Mouse (Mus musculus) liver, embryonic 13.5 days (tissue): ENCODE data around the gene Gm27027. TPM values are rescaled to one million over a fixed set of nuclear protein-coding genes. Genes with fewer than 3 reads are reported as not detected.

ENCODE experiments used
- ATAC-seq: fragments of 200-750 bp; cut with Nextera tagmentation; 2 replicates; pipeline ENCODE4 v1.8.0; 2017; ENCODE audit warnings: low read depth, mild to moderate bottlenecking, moderate number of reproducible peaks, moderate library complexity
- DNase-seq: peaks from one replicate; pipeline ENCODE4 v3.0.0; 2022
- H3K27ac ChIP-seq: fragments of 300-500 bp; sonication (generic); 2 replicates; pipeline ENCODE4 v1.5.1; 2015; ENCODE audit warnings: moderate library complexity, mild to moderate bottlenecking, inconsistent platforms
- H3K27me3 ChIP-seq: fragments of 300-500 bp; sonication (generic); 2 replicates; pipeline ENCODE4 v1.6.1; 2015; ENCODE audit warnings: mild to moderate bottlenecking, inconsistent platforms
- H3K36me3 ChIP-seq: fragments of 300-500 bp; sonication (generic); 2 replicates; pipeline ENCODE4 v1.6.1; 2015; ENCODE audit warnings: mild to moderate bottlenecking, inconsistent platforms
- H3K4me1 ChIP-seq: fragments of 300-500 bp; sonication (generic); replicated peaks from 2 replicates; pipeline ENCODE4 v1.6.1; 2015; ENCODE audit warnings: inconsistent platforms
- H3K4me2 ChIP-seq: fragments of 300-500 bp; sonication (generic); 2 replicates; pipeline ENCODE4 v1.6.1; 2015; ENCODE audit warnings: inconsistent platforms, mild to moderate bottlenecking, moderate library complexity
- H3K4me3 ChIP-seq: fragments of 300-500 bp; sonication (generic); replicated peaks from 2 replicates; pipeline ENCODE4 v1.5.1; 2015; ENCODE audit warnings: mild to moderate bottlenecking, inconsistent platforms
- H3K9ac ChIP-seq: fragments of 300-500 bp; sonication (generic); 2 replicates; pipeline ENCODE4 v1.6.1; 2015; ENCODE audit warnings: mild to moderate bottlenecking, inconsistent platforms
- H3K9me3 ChIP-seq: fragments of 300-500 bp; sonication (generic); replicated peaks from 2 replicates; pipeline ENCODE4 v1.6.1; 2016; ENCODE audit warnings: inconsistent platforms
- WGBS: fragments of 180-500 bp; shearing (Covaris S2); methylation state at CpG from one replicate; pipeline ENCODE4 v1.1.7; 2015; ENCODE audit not compliant: insufficient replicate concordance; 5-methylcytosine and 5-hydroxymethylcytosine counted together
- polyA plus RNA-seq: library from polyadenylated mRNA; unstranded; fragments of >200 nt; fragmentation: Nextera tagmentation; extraction: Ambion mirVana; gene quantifications from 2 replicates; pipeline ENCODE4 v1.2.1, GENCODE M21; 2015

The Gm27027 gene
- polyA plus RNA-seq, 1 experiment from 2014 or later, result not detected

DNA sequence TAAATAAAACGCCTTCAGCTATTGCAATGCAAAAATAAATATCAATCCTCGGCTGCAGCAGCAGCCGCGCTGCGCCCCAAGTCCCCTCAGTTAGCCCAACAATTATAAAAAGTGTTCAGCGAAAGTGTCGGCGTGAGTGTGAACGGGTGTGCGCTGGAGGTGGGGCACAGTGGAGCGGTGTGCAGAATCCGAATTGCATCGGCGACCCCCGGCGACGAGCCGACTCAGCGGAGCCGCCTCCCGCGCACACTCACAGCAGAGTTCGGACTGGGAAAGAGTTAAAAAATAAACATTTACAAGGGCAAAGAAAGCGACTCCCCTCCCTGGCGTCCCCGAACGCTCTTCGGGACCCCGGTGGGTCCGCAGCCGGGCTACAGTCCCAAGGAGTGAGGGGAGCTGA, 40.3 kb downstream of the Gm27027 start:
- H3K27ac ChIP-seq, result no peak overlapping the region
- peaks cover 3% of the 10 kb centered on the region for H3K4me1 ChIP-seq
- WGBS, result under 1% methylated on average over 31 of the region's 31 CpGs
- H3K9me3 ChIP-seq, result no peaks in the 10 kb centered on the region
- no peak for ATAC-seq
- H3K27me3 ChIP-seq, result peaks cover 75% of the 10 kb centered on the region
- peak overlapping the region; percentile 64 for H3K4me2 ChIP-seq
- peak overlapping the region; percentile 52; the same call in 1 of the 2 replicates for H3K9ac ChIP-seq
- H3K36me3 ChIP-seq, result no peaks in the 10 kb centered on the region
- peak overlapping the region; percentile 56 for H3K4me3 ChIP-seq
- DNase-seq, result no peak

DNA sequence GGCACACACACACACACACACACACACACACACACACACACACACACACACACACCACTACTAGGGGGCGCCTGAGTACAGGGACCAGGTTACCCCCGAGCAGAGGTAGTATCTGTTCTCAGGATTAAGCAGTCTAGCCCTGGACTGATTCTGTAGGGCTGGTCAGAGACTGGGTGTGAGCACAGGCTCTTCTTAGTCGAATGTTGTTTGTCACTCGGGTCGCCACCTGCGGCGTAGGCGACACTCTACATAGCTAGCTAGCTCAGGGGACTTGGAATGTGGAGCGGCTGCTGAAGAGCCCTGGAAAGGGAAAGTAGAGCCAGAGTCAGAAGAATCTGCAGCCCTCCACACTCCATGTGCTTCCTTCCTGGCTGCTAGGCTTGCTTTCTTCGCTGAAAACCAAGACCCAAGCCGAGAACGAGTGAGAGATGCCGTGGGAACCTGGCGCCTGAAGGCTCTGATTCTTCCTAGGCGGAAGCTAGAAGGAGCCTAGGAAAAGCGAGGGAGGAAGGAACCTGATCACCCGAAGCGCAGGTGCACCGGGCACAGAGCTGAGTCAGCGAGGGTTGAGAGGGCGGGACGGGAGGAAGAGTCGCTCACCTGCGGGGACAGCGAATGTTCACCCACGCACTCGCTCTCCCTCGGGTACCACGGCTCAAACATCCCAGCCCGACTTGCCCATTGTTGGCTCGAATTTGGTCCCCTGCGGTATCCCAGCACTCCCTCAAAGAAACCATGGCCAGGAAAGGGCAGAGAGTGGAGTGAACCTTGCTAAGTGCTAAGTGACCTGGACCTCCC, 41.2 kb downstream of the Gm27027 start:
- Histone ChIP-seq H3K4me3 (peak overlapping the region; percentile 56), H3K9ac (no peak overlapping the region), H3K4me2 (peak overlapping the region; percentile 64), H3K4me1 (peaks cover 3% of the 10 kb centered on the region), H3K27ac (no peak overlapping the region), H3K36me3 (no peaks in the 10 kb centered on the region), H3K27me3 (peaks cover 71% of the 10 kb centered on the region), H3K9me3 (no peaks in the 10 kb centered on the region)
- no peak for DNase-seq
- WGBS, result 1% methylated on average over 32 of the region's 32 CpGs
- ATAC-seq, result no peak

DNA sequence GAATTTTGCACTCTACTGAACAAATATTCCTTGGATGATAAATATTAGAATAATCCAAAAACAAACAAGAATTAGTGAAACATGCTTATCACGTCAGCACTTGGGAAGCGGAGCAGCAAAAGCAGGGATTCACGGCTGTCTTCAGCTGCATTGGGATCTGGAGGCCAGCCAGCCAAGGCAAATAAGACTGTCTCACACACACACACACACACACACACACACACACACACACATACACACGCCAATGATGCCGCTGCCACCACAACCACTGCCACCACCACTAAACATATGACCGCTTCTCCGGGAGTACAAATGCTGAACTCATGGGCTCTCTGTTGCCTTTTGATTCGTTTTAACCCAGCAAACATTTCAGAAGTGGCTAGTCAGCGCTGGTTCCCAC, 42.4 kb downstream of the Gm27027 start:
- H3K27ac ChIP-seq, result no peak overlapping the region
- ATAC-seq (no peak), DNase-seq (no peak)
- no peak overlapping the region for H3K9ac ChIP-seq
- no peak overlapping the region for H3K4me2 ChIP-seq
- no peaks in the 10 kb centered on the region for H3K36me3 ChIP-seq
- H3K4me3 ChIP-seq, result no peak overlapping the region
- peaks cover 3% of the 10 kb centered on the region for H3K4me1 ChIP-seq
- WGBS, result 70% methylated on average over 9 of the region's 9 CpGs
- no peaks in the 10 kb centered on the region; the same call in 1 of the 2 replicates for H3K9me3 ChIP-seq
- H3K27me3 ChIP-seq, result peaks cover 65% of the 10 kb centered on the region

DNA sequence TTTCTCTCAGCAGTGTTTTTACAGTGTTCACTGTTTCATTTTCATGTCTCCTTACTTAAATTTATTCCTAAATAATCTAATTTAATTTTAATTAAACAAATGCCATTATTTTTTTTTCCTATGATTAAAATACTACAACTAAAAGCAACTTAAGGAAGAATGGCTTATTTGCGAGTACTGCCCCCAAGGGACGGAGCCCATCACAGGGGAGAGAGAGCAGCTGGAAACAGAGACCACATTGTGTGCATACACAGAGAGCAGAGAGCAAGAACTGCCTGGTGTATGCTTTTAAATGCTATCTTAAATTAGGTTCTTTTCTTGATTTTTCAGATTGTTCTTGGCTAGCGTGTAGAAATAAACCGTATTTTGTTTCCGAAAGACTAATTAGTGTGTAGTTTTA, 49.2 kb downstream of the Gm27027 start:
- 54% methylated on average over 5 of the region's 5 CpGs for WGBS
- Histone ChIP-seq H3K4me1 (no peaks in the 10 kb centered on the region), H3K4me2 (no peak overlapping the region), H3K27ac (no peak overlapping the region), H3K4me3 (no peak overlapping the region), H3K9me3 (no peaks in the 10 kb centered on the region; the same call in 1 of the 2 replicates), H3K36me3 (no peaks in the 10 kb centered on the region), H3K27me3 (no peaks in the 10 kb centered on the region), H3K9ac (no peak overlapping the region)
- no peak for ATAC-seq
- no peak for DNase-seq

DNA sequence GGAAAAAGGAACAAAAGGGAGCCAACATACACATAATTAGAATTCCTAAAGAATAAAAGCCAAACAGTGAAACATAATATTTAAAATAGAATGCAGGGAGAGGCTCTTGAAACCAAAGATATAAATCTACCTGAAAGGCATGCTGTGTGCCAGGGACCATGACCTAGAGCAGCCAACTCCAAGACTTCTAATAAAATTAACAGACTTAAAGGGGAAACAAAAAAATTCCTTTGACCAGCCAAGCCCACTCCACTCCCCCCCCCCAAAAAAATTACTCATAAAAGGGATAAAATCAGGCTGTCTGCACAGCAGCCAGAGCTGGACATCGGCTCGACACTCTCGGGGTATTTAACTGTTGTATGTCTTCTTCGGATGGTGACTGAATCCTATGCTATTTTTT, 51.3 kb downstream of the Gm27027 start:
- no peaks in the 10 kb centered on the region for H3K36me3 ChIP-seq

DNA sequence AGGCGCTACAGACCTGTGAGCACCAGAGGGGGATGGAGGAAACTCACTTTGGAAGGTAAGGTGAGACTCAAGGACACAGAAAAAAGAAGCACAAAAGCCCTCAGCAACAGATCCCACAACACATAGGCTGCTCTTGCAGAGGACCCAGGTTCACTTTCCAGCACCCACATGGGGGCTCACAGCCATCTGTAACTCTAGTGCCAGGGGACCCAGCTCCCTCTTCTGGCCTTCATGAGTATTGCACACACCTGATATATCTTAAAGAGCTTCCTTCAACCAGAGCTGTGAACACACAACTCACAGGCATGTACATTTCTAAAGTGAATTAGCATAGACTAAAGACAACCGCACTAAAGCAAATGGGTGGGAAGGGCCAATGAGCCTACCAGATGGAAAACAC, 52.1 kb downstream of the Gm27027 start:
- no peaks in the 10 kb centered on the region for H3K4me1 ChIP-seq
- ATAC-seq (no peak), DNase-seq (no peak)
- H3K9me3 ChIP-seq, result no peaks in the 10 kb centered on the region; the same call in 1 of the 2 replicates
- no peak overlapping the region for H3K27ac ChIP-seq
- no peak overlapping the region for H3K4me3 ChIP-seq
- H3K9ac ChIP-seq, result no peak overlapping the region
- 66% methylated on average over 2 of the region's 2 CpGs for WGBS
- H3K4me2 ChIP-seq, result no peak overlapping the region
- H3K27me3 ChIP-seq, result no peaks in the 10 kb centered on the region
- no peaks in the 10 kb centered on the region for H3K36me3 ChIP-seq

More for the DNA sequence above, 51.3 kb downstream of the Gm27027 start:
- no peaks in the 10 kb centered on the region; the same call in 1 of the 2 replicates for H3K9me3 ChIP-seq
- H3K4me3 ChIP-seq, result no peak overlapping the region
- H3K9ac ChIP-seq, result no peak overlapping the region
- whole genome bisulfite sequencing, result 79% methylated on average over 4 of the region's 4 CpGs
- DNase-seq (no peak), ATAC-seq (no peak)
- H3K27me3 ChIP-seq, result no peaks in the 10 kb centered on the region
- no peaks in the 10 kb centered on the region for H3K4me1 ChIP-seq
- H3K4me2 ChIP-seq, result no peak overlapping the region
- no peak overlapping the region for H3K27ac ChIP-seq

DNA sequence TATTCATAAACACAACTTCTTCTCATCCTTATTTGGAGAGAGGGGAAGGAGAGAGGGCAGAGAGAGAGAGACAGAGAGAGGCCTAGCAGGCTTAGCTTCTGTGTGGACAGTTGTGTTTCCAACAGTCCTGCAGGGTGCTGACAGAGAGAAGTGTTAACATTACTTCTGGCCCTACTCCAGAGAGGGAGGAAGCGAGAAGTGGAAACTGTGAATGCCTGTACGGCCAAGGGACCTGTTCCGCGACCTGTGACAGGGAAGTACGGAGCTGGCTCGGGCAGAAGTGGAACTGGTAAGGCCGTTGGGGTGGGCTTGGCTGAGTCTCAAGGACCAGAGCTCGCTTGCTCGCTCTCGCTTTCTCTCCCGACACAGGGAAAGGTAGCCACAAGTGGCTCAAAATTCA, 54.5 kb downstream of the Gm27027 start:
- no peak overlapping the region for H3K4me3 ChIP-seq
- no peaks in the 10 kb centered on the region for H3K4me1 ChIP-seq
- ATAC-seq, result no peak
- 63% methylated on average over 11 of the region's 11 CpGs for WGBS
- no peak for DNase-seq
- H3K4me2 ChIP-seq, result no peak overlapping the region
- no peaks in the 10 kb centered on the region for H3K9me3 ChIP-seq
- no peak overlapping the region for H3K27ac ChIP-seq
- no peaks in the 10 kb centered on the region for H3K36me3 ChIP-seq
- H3K9ac ChIP-seq, result no peak overlapping the region
- no peaks in the 10 kb centered on the region for H3K27me3 ChIP-seq

DNA sequence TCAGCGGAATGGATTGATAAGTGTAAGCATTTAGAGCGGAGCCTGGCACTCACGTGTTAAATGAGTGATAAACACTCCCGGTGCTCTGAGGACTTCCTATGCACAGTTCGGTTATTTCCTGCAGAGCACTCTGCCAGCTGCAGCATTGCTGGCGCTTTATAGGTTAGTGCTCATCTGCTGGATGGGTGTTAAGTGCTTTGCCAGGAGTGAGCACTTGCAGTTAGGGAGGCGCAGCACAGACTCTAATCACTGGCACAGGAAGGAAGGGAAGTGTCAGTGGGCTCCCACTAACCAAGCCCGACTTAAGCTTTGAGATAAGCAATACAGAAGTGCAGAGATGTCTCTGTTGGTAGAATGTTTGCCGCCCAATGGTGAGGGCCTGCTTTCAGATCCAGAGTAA, 57.6 kb downstream of the Gm27027 start:
- Histone ChIP-seq H3K27me3 (no peaks in the 10 kb centered on the region), H3K4me1 (no peaks in the 10 kb centered on the region), H3K4me2 (no peak overlapping the region), H3K36me3 (no peaks in the 10 kb centered on the region), H3K27ac (no peak overlapping the region), H3K4me3 (no peak overlapping the region), H3K9me3 (no peaks in the 10 kb centered on the region), H3K9ac (no peak overlapping the region)
- 8% methylated on average over 9 of the region's 9 CpGs for WGBS
- ATAC-seq (no peak), DNase-seq (no peak)

DNA sequence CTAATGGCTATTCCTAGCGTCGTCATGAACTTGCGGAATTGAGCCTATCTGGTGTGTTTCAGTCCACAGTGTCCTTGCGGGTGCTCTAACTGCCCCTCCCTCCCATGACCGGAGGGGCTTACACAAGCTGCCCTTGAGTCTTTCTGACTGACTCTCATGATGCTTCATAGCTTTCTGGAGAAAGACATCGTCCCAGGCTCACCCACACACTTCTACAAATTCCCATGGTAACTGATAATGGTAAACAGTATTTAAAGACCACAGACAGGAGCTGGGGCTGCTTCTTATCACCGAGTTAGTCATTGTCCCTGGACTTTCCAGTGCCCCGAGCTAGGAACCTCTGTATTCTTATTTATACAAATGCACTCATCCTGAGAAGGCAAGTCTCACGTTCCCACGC, 67.3 kb downstream of the Gm27027 start:
- no peaks in the 10 kb centered on the region for H3K27me3 ChIP-seq
- H3K4me3 ChIP-seq, result no peak overlapping the region
- no peaks in the 10 kb centered on the region for H3K4me1 ChIP-seq
- no peak overlapping the region for H3K4me2 ChIP-seq
- no peak overlapping the region for H3K27ac ChIP-seq
- no peaks in the 10 kb centered on the region for H3K9me3 ChIP-seq
- ATAC-seq (no peak), DNase-seq (no peak)
- WGBS, result 62% methylated on average over 10 of the region's 10 CpGs
- H3K36me3 ChIP-seq, result no peaks in the 10 kb centered on the region
- H3K9ac ChIP-seq, result no peak overlapping the region

DNA sequence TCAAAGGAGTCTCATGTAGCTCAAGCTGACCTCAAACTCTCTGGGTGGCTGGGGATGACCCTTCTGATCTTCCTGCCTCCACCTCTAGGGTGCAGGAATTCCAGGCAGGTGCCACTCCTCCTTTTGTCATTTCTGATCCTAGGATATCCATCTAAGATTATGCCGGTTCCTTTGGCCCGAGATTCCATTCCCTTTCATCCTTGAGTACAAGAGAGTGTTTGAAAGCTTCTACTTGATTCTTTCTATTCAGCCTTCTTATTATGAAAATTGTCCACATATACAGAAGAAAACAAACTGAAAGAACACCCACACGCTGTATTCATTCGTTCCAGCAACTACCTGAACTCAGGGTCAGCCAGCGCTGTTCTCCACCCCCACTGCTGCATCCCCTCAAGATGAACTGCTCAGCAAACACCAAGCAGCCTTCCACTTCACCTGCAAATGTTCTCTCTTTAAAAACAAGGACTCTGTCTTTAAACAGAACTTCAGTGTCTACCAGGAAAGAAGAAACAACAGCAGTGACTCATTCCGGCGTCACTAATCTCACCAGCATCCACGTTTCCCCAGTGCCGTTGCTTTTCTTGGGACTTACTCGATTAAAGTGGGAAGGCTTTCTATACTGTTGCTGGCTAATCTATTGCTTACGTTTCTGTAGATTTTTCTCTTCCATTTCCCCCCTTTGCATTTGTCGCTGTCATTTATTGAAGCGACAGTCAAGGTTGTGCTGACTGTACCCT, 68.3 kb downstream of the Gm27027 start:
- Histone ChIP-seq H3K27me3 (no peaks in the 10 kb centered on the region), H3K36me3 (no peaks in the 10 kb centered on the region), H3K4me3 (no peak overlapping the region), H3K9ac (no peak overlapping the region), H3K9me3 (no peaks in the 10 kb centered on the region), H3K27ac (no peak overlapping the region), H3K4me1 (no peaks in the 10 kb centered on the region), H3K4me2 (no peak overlapping the region)
- ATAC-seq (no peak), DNase-seq (no peak)
- 64% methylated on average over 13 of the region's 13 CpGs for WGBS

DNA sequence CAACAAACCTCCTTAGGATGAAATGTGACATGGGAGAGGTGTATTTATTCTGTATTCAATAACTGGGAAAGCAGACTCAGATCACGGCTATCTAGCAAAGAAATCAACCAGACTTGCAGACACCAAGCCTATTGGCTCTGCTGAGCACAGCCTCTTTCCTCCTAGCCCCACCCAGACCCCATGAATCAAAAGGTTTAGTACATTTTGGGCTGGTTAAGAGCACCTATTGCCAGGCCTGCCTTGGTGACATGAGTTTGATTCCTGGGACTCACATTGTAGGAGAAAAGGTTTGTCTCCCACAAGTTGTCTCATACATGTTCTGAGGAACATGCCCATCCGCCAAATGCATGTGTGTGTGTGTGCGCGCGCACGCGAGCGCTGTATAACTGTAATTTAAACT, 70.0 kb downstream of the Gm27027 start:
- Histone ChIP-seq H3K27me3 (no peaks in the 10 kb centered on the region), H3K36me3 (no peaks in the 10 kb centered on the region), H3K4me1 (no peaks in the 10 kb centered on the region), H3K4me3 (no peak overlapping the region), H3K4me2 (no peak overlapping the region), H3K27ac (no peak overlapping the region), H3K9ac (no peak overlapping the region), H3K9me3 (no peaks in the 10 kb centered on the region)
- 85% methylated on average over 8 of the region's 8 CpGs for WGBS
- ATAC-seq, result no peak
- no peak for DNase-seq
